Mouse (Mus musculus) bone marrow macrophage, adult 2 months (primary cell): Measurements from ENCODE around the gene Hoxc13. TPM values are rescaled to one million over a fixed set of nuclear protein-coding genes. Genes with fewer than 3 reads are reported as not detected.

ENCODE experiments used
- H3K27ac ChIP-seq: 2 replicates; pipeline ENCODE4 v1.5.1; 2012; ENCODE audit warnings: low read depth, low read length; ENCODE audit not compliant: insufficient read depth
- H3K4me1 ChIP-seq: 2 replicates; pipeline ENCODE4 v1.6.1; 2012; ENCODE audit warnings: low read length; ENCODE audit not compliant: control insufficient read depth, insufficient read depth
- H3K4me3 ChIP-seq: 2 replicates; pipeline ENCODE4 v1.5.1; 2012; ENCODE audit warnings: mild to moderate bottlenecking, low read length, moderate library complexity; ENCODE audit not compliant: insufficient read depth
- CTCF ChIP-seq: IDR thresholded peaks from 2 replicates; pipeline ENCODE4 v1.5.1; 2012; ENCODE audit warnings: low read depth, mild to moderate bottlenecking, low read length, moderate library complexity
- POLR2A ChIP-seq: IDR thresholded peaks from 2 replicates; pipeline ENCODE4 v1.6.1; 2012; ENCODE audit warnings: mild to moderate bottlenecking, low read depth, low read length, borderline replicate concordance
- polyA plus RNA-seq: library from polyadenylated mRNA; stranded (reverse); fragments of >200 nt; gene quantifications from 2 replicates; pipeline ENCODE4 v1.2.4, GENCODE M21; 2012; ENCODE audit not compliant: missing spikeins, insufficient read depth, insufficient read length

Hoxc13 gene
- polyA plus RNA-seq, 1 experiment = not detected

DNA sequence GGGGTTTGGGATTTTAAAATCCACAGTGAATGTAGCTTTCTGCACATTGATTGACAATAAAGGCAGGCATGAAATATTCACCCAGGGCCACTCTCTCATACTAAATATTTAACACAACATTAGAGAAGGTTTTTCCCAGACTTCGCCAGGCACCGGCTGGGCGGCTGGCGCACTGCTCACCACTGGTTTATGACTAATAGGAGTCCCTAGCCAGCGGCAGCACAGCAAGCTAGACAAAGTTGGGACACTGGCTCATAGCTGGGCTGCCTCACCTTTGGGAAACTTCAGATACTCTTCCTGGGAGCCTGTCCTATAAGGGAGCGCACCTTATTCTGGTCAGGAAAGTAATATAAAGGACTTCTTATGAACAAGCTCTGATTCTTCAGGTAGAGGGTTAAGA lies 32.7 kb downstream of the Hoxc13 start:
- H3K4me1 ChIP-seq = no peaks in the 10 kb centered on the region
- no peak overlapping the region for H3K4me3 ChIP-seq
- TF ChIP-seq CTCF (no peak), POLR2A (no peak)
- H3K27ac ChIP-seq = no peak overlapping the region

DNA sequence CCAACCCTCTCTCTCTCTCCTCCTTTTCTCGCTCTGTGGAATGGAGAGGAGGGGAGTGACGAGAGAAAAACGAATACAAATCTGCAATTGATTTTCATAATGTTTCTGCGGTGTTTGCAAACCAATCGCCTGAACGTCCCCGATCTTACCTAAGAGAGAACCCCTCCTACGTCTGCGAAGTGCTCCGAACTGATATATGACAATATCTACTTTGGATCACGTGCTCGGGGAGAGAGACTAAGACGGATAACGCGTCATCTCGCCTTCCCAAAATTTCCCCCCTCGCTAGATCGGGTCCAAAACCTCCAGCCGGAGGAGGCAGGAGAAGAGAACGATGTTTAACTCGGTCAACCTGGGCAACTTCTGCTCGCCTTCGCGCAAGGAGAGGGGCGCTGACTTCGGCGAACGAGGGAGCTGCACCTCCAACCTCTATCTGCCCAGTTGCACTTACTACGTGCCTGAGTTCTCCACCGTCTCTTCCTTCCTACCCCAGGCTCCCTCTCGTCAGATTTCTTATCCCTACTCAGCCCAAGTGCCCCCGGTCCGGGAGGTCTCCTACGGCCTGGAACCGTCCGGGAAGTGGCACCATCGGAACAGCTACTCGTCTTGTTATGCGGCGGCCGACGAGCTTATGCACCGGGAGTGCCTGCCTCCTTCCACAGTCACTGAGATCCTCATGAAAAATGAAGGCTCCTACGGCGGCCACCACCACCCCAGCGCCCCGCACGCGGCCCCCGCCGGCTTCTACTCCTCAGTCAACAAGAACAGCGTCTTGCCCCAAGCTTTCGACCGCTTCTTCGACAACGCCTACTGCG lies 33.5 kb downstream of the Hoxc13 start, which contains the start of gene Hoxc11:
TSS of gene Hoxc11 (plus strand) at position 236 of the 815 bp plus-strand sequence.
- TF ChIP-seq CTCF = no peak
- no peak for TF ChIP-seq POLR2A
- H3K4me1 ChIP-seq = no peaks in the 10 kb centered on the region
- no peak within 1 kb of the TSS for H3K27ac ChIP-seq
- no peak within 1 kb of the TSS for H3K4me3 ChIP-seq

DNA sequence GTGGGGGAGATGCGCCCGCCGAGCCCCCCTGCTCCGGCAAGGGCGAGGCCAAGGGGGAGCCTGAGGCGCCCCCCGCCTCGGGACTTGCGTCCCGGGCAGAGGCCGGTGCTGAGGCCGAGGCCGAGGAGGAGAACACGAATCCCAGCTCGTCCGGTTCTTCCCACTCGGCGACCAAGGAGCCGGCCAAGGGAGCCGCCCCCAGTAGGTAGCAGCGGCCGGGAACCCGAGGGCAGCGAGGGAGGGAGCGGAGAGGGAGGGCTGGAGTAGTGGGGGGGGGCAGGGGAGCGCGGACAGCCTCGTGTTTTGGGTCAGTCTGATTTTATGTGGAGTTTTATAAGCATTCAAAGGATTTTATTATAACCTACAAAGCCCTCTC lies 34.1 kb downstream of the Hoxc13 start:
- TF ChIP-seq CTCF = no peak
- no peak for TF ChIP-seq POLR2A
- Histone ChIP-seq H3K27ac (no peak overlapping the region), H3K4me3 (no peak overlapping the region), H3K4me1 (no peaks in the 10 kb centered on the region)

DNA sequence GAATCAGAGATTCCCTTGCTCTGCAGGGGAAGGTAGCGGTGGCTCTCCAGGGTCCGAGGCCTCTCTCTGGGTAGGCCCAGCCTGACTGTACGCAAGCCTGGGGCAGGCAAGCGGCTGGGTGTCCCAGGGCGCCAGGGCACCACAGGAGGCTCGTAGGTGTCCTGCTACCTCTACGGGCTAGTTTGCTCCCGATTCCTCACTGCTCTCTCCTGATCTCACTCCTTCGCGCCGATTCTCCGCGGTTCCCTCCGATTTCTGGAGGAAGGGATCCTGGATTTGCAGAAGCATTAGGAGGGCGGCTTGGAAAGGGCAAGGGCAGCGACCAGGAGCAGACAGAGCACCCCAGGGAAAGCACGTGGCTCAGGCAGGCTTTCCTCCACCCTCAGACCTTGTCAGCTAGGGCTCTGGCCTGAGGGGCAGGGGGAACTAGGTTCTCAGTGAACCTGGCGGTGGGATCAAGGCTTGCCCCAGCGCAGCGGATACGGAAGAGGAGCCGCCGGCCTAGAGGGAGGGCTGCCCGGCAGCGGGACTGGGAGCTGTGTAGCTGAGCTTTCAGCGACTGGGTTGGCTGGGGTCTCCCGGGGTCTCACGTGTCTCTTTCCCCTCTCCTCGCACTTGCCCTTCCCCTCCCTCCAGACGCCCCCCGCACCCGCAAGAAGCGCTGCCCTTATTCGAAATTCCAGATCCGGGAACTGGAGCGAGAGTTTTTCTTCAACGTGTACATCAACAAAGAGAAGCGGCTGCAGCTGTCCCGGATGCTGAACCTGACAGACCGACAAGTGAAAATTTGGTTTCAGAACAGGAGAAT lies 35.1 kb downstream of the Hoxc13 start:
- TF ChIP-seq POLR2A (no peak), CTCF (no peak)
- Histone ChIP-seq H3K4me1 (no peaks in the 10 kb centered on the region), H3K27ac (no peak overlapping the region), H3K4me3 (no peak overlapping the region)

DNA sequence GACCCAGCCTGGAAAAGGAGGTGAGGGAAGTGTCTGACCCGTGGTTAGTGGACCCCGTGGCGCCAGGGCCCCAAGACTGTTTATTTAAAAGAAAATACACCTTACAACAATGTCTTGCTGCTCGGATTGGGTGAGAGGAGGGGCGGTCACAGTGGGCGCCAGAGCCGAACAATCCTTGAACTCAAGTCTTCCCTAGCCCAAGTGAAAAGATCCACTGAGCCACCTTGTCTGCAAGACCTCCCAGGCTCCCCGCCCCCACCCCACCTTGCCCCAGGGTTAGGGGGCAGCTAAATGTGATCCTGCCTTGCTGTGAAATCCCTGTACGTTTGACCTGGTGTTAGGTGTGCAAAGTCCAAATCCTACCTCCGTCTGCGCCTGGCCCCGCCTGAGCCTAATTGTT lies 36.0 kb downstream of the Hoxc13 start:
- Histone ChIP-seq H3K4me3 (no peak overlapping the region), H3K4me1 (no peaks in the 10 kb centered on the region), H3K27ac (no peak overlapping the region)
- TF ChIP-seq CTCF (no peak), POLR2A (no peak)

DNA sequence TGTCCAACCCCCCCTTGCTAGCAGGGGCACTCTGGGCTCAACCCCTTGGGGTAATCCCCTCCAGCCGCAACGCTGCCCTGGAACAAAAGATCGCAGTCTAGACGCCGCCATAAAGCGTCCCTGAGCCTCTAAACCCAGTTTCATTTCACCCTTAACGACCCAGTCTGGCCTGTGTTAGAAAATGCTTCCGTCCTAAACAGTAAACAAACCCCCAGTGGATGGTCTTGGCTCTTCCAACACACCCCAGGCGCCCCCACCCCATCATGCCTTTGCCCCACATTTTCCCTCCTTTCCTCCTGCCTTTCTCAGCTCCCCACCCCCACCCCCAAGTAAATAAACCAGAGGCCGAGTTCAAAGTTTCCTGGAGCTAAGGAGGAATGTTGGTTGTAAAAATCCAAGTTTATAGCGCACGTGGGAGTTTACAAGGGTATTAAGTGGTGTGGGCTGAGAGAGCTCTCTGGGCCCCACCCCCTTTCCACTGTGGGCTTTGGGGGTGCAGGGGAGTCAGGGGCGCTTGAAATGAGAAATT lies 38.8 kb downstream of the Hoxc13 start:
- peaks cover 6% of the 10 kb centered on the region; the same call in 1 of the 2 replicates for H3K4me1 ChIP-seq
- H3K27ac ChIP-seq = no peak overlapping the region
- no peak for TF ChIP-seq POLR2A
- TF ChIP-seq CTCF = no peak
- H3K4me3 ChIP-seq = no peak overlapping the region

DNA sequence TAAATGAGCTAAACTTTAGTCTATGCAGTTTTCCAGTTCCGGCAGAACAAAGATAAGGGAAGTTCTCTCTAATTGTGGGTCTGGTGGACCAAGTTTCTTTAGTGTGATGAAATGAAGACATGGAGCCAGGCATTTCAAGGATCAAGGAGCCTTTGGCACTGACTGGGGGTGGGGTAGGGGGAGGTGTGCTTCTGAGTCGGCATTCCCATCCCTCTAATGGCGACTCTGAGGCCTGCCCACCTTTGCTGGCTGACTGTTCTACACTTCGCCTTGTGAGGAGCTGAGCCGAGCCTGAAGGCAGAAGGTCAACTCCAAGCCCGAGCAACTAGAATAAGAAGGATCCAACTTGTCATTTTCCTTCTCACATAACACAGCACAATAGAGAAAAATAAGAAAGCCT lies 40.8 kb downstream of the Hoxc13 start:
- no peak overlapping the region for H3K4me3 ChIP-seq
- TF ChIP-seq CTCF (no peak), POLR2A (no peak)
- H3K27ac ChIP-seq = no peak overlapping the region
- H3K4me1 ChIP-seq = peaks cover 6% of the 10 kb centered on the region; the same call in 1 of the 2 replicates

DNA sequence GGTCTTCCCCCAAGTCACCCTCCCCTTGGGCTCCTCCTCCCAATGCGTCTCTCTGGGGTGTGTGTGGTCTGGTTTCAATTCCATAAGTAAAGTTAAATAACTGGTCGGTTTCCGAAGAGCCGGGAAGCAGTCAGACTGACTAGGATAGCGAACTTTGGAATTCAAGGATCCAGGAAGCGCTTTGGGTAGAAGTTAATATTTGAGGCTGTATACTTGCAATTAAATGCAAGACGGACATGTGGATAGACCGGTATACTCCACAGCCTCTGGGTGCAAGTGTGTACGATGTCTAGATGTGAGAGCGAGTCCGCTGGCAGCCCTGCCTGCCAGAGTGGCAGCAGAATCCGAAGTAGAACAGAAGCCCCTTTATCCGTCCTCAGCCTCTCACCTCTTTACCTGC lies 41.6 kb downstream of the Hoxc13 start:
- Histone ChIP-seq H3K4me1 (peaks cover 6% of the 10 kb centered on the region; the same call in 1 of the 2 replicates), H3K4me3 (no peak overlapping the region), H3K27ac (no peak overlapping the region)
- TF ChIP-seq POLR2A (no peak), CTCF (no peak)

DNA sequence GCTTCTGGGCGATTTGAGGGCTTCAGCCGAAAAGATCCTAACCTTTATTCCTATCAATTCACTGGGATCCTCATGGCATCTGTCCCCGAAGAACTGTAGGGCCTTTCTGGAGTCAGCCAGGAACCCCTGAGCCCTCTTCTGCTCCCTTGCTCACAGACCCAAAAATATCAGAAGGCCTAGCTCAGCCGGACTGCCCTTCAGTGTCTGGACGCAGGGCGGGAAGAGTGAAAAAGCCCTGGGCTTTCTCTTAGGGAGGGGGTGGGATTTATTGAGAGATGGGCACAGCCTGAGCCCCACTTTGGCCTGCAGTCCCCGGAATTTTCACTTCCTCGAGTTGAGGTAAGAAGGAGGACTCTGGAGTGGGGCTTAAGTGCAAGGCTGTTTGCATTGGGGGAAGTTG lies 42.4 kb downstream of the Hoxc13 start:
- TF ChIP-seq CTCF = no peak
- no peak for TF ChIP-seq POLR2A
- Histone ChIP-seq H3K4me3 (no peak overlapping the region), H3K4me1 (peaks cover 6% of the 10 kb centered on the region; the same call in 1 of the 2 replicates), H3K27ac (no peak overlapping the region)
